Mouse (Mus musculus) kidney, adult 2 months (tissue): ENCODE measurements around the gene Zfp26. TPM values are rescaled to one million over a fixed set of nuclear protein-coding genes. Genes with fewer than 3 reads are reported as not detected.

Source experiments
- DNase-seq: peaks from one replicate; pipeline ENCODE4 v3.0.0; 2021
- H3K27ac ChIP-seq: fragments of 200-500 bp; 2 replicates; pipeline ENCODE4 v1.5.1; 2012; ENCODE audit warnings: low read depth, low read length, control low read depth, inconsistent platforms; ENCODE audit not compliant: insufficient read depth
- H3K27me3 ChIP-seq: fragments of 200-500 bp; replicated peaks from 2 replicates; pipeline ENCODE4 v1.6.1; 2012; ENCODE audit warnings: mild to moderate bottlenecking, moderate library complexity, low read length, inconsistent platforms; ENCODE audit not compliant: control insufficient read depth, insufficient read depth
- H3K36me3 ChIP-seq: fragments of 200-500 bp; 2 replicates; pipeline ENCODE4 v1.6.1; 2012; ENCODE audit warnings: mild to moderate bottlenecking, moderate library complexity, low read length, inconsistent platforms; ENCODE audit not compliant: control insufficient read depth, insufficient read depth
- H3K4me1 ChIP-seq: fragments of 200-500 bp; 2 replicates; pipeline ENCODE4 v1.6.1; 2011; ENCODE audit warnings: low read length; ENCODE audit not compliant: control insufficient read depth, insufficient read depth
- H3K4me3 ChIP-seq: fragments of 200-500 bp; 2 replicates; pipeline ENCODE4 v1.5.1; 2011; ENCODE audit warnings: mild to moderate bottlenecking, low read depth, low read length, control low read depth; ENCODE audit not compliant: insufficient read depth
- CTCF ChIP-seq: fragments of 200-500 bp; conservative IDR thresholded peaks from 2 replicates; pipeline ENCODE4 v1.5.1; 2011; ENCODE audit warnings: low read depth, mild to moderate bottlenecking, control low read depth, low read length, moderate library complexity, mixed read lengths; ENCODE audit not compliant: insufficient read depth, insufficient read length
- POLR2A ChIP-seq: fragments of 200-500 bp; IDR thresholded peaks from one replicate; pipeline ENCODE4 v1.6.1; 2011; ENCODE audit warnings: low read depth, low read length, control low read depth
- WGBS: fragments of 180-500 bp; shearing (Covaris S2); methylation state at CpG from one replicate; pipeline ENCODE4 v1.1.7; 2018; 5-methylcytosine and 5-hydroxymethylcytosine counted together
- polyA plus RNA-seq: library from polyadenylated mRNA; depleted of rRNA; stranded (reverse); fragments of >200 nt; gene quantifications from 2 replicates; pipeline ENCODE4 v1.2.3, GENCODE M21; 2012; rRNA removed

Zfp26 gene
- polyA plus RNA-seq, 1 experiment = 2.2 TPM

GRCm38 (mm10) chr9:20411460-20411859 lies 48.5 kb downstream of the Zfp26 start:
- no peak for DNase-seq
- TF ChIP-seq CTCF (no peak), POLR2A (no peak)
- 15% methylated on average over 1 of the region's 1 CpGs for WGBS
- no peak overlapping the region for H3K27ac ChIP-seq
- no peak overlapping the region for H3K4me3 ChIP-seq
- H3K36me3 ChIP-seq = no peaks in the 10 kb centered on the region
- no peaks in the 10 kb centered on the region for H3K4me1 ChIP-seq
- H3K27me3 ChIP-seq = no peaks in the 10 kb centered on the region

- Histone ChIP-seq H3K4me1 (no peaks in the 10 kb centered on the region), H3K36me3 (no peaks in the 10 kb centered on the region), H3K27me3 (no peaks in the 10 kb centered on the region), H3K4me3 (no peak overlapping the region), H3K27ac (no peak overlapping the region)
- DNase-seq = no peak
- TF ChIP-seq POLR2A = no peak
- no peak for TF ChIP-seq CTCF
- WGBS = 90% methylated on average over 2 of the region's 2 CpGs
Measured at GRCm38 (mm10) chr9:20409319-20409718, 50.6 kb downstream of the Zfp26 start.

- 12% methylated on average over 16 of the region's 16 CpGs for WGBS
- H3K27me3 ChIP-seq = no peaks in the 10 kb centered on the region
- H3K36me3 ChIP-seq = no peaks in the 10 kb centered on the region
- H3K4me3 ChIP-seq = peak overlapping the region; percentile 68
- peaks cover 9% of the 10 kb centered on the region; the same call in 1 of the 2 replicates for H3K4me1 ChIP-seq
- H3K27ac ChIP-seq = no peak overlapping the region
- no peak for TF ChIP-seq CTCF
- no peak for DNase-seq
Measured at GRCm38 (mm10) chr9:20385343-20385703, 74.6 kb downstream of the Zfp26 start.

GRCm38 (mm10) chr9:20384532-20385342 lies 75.2 kb downstream of the Zfp26 start, which contains the start of gene Zfp560:
Zfp560 (minus strand) TSS chr9:20385177.
- H3K4me1 ChIP-seq = peaks cover 9% of the 10 kb centered on the region; the same call in 1 of the 2 replicates
- no peaks in the 10 kb centered on the region for H3K36me3 ChIP-seq
- DNase-seq = peak; percentile 90
- H3K27me3 ChIP-seq = no peaks in the 10 kb centered on the region
- TF ChIP-seq POLR2A = peak; percentile 7
- peak; percentile 65 for TF ChIP-seq CTCF
- WGBS = 5% methylated on average over 40 of the region's 40 CpGs
- peak within 1 kb of the TSS; percentile 68 for H3K4me3 ChIP-seq
- H3K27ac ChIP-seq = peak within 1 kb of the TSS; percentile 20; the same call in 1 of the 2 replicates

GRCm38 (mm10) chr9:20383659-20384058 lies 76.3 kb downstream of the Zfp26 start:
- no peaks in the 10 kb centered on the region for H3K36me3 ChIP-seq
- 46% methylated on average over 7 of the region's 7 CpGs for WGBS
- TF ChIP-seq CTCF (no peak), POLR2A (no peak)
- no peaks in the 10 kb centered on the region for H3K27me3 ChIP-seq
- peaks cover 9% of the 10 kb centered on the region; the same call in 1 of the 2 replicates for H3K4me1 ChIP-seq
- H3K4me3 ChIP-seq = no peak overlapping the region
- no peak overlapping the region for H3K27ac ChIP-seq
- DNase-seq = peak; percentile 17

Other genes starting within 250 kb of the Zfp26 start
- not detected in 2 replicates for gene Olfr871, start 248.0 kb downstream of the Zfp26 start, polyA plus RNA-seq
- not detected in 2 replicates for gene Olfr872, start 223.0 kb downstream of the Zfp26 start, polyA plus RNA-seq
- not detected in 2 replicates for gene Olfr39, start 177.8 kb downstream of the Zfp26 start, polyA plus RNA-seq
- gene Olfr873, start 161.6 kb downstream of the Zfp26 start, polyA plus RNA-seq = not detected in 2 replicates
- gene Olfr18, start 124.1 kb downstream of the Zfp26 start, polyA plus RNA-seq = 0.06 TPM in 1 of 2 replicates, not detected in the other
- gene Zfp560, start 75.0 kb downstream of the Zfp26 start, polyA plus RNA-seq = 7.1 and 11.0 TPM in 2 replicates
- 4.6 and 5.6 TPM in 2 replicates for gene Zfp426, start 32.6 kb upstream of the Zfp26 start, polyA plus RNA-seq
- gene Zfp266, start 61.3 kb upstream of the Zfp26 start, polyA plus RNA-seq = 4.7 and 6.6 TPM in 2 replicates
- gene Zfp846, start 121.1 kb upstream of the Zfp26 start, polyA plus RNA-seq = 1.4 and 1.9 TPM in 2 replicates
- 450 and 657 TPM in 2 replicates for gene Ubl5, start 182.7 kb upstream of the Zfp26 start, polyA plus RNA-seq
- gene Fbxl12, start 184.6 kb upstream of the Zfp26 start, polyA plus RNA-seq = 22.0 and 24.7 TPM in 2 replicates
- gene Pin1, start 191.9 kb upstream of the Zfp26 start, polyA plus RNA-seq = 18.3 and 18.9 TPM in 2 replicates